Mouse (Mus musculus) T-helper 17 cell (primary cell): ENCODE measurements around the gene Prkag2.

ENCODE experiments used
- in situ Hi-C, 2 experiments: fragments of 300-600 bp; cut with MboI, MseI; formaldehyde crosslinking; loops; 1 replicate in 1 of 2; 2 replicates in 1 of 2; pipeline ENCODE4 v1.15.1; 2025; ENCODE audit warnings: high pct_unique_total_duplicates in 2 of 2

Prkag2 gene

DNA sequence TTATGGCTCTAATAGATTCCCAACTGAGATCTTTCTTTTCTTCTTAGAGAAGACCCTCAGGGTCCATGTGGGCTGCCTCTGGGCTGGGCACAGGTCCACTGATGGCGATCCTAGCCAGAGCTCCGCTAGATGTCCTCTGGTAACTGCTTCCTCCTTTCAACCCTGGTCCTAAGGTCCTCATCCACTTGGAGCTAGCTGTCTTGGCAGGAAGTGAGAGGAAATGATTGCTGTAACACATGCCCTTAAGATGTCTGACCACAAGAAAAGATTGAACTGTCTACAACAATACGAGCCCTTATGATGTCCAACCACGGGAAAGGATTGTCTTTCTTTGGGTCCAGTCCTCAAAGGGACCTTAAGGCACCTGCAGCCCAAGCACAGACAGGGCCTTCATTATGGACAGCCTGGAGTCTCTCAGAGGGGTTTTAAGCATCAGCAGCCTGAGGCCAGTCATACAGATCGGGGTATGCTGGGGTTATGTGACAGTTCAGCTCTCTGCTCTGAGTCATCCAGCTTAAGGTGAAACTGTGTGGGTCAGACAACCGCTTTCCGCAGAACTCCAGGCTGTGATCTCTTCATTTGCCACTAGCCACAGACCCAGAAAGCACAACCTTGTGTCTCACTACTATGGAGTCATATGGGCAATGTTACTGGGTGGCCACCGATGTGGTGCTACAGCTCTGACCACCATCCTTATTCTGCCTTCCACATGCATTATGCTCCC lies 129.7 kb downstream of the Prkag2 start:
- in situ Hi-C loops = loop anchor here in 1 of 2 experiments (5.0 kb wide), 1 partner anchor 68 kb away; no protein-coding TSS in a partner anchor

DNA sequence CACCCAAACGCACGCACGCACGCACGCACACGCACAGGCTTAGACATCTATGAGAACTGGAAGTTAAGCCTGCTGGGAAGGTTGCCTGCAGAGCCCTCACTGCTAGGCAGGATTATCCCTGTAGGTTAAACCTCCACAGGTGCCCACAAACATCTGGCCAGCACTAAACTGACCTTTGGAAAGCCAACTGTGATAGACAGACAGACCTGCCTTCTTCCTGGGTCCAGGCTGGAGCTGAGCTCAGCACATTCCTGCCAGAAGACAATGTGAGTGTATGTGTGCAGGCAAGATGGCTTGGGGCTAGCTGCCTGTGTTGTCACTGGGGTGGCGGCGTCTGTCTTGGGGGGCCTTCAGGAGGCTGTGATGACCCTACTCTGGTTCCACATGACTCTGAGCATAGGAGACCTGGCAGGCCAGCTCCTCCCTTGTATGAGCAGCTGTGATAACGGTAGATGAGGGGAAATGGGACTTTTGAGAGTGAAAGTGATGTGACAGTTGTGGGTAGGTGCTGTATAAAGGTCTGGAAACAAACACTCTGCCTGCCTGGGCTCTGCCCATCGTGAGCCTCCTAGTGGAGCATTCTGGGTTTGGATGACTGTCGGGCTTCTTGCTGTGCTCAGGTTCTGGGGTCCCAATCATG lies 131.1 kb downstream of the Prkag2 start:
- in situ Hi-C loops = no loop called here

DNA sequence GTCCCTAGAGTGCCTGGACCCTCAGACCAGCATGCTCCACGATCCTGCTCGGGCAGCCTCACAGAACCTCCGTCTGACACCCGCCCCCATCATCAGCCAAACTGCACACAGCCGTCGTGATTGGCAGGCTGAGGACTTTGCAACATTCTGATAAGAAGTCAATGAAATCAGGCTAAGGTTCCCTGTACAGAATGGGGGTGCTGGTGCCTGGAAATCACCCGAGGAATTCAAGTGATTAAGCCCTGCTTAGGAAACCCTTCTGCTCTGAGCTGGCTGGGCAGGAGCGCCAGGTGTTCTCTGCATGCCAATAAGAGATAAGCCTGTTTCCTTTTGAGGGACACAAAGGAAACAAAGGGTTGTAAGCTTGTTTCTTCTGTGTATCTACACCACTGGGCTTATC lies 131.7 kb downstream of the Prkag2 start:
- in situ Hi-C loops = no loop called here

DNA sequence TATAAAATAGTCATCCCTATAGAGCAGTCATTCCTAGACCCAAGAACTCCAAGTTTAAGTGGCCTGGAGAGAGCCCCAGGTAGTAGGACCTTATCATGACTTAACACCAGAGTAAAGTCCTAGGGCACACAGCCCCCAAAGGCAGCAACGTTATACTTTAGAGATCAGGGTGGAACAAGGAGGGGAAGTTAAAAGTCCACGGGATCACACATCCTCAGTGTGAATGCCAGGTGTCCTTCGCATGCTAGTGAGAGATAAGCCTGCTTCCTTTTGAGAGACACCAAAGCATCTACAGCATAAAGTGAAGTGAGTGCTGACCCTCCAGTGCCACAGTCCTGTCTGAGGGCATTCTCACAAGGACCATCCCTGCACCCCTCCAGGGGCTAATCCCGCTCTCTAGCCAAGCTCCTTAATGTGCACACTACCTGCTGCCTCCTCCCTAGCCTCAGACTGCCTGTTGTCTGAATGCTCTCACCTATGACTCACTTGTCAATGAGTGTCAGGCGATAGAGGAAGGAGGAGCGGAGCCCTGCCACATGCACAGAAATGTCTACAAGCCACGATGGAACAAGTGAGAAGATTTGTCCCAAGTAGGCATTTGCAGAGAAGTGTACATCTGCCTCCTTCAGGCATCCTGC lies 132.4 kb downstream of the Prkag2 start:
- in situ Hi-C loops = no loop called here

DNA sequence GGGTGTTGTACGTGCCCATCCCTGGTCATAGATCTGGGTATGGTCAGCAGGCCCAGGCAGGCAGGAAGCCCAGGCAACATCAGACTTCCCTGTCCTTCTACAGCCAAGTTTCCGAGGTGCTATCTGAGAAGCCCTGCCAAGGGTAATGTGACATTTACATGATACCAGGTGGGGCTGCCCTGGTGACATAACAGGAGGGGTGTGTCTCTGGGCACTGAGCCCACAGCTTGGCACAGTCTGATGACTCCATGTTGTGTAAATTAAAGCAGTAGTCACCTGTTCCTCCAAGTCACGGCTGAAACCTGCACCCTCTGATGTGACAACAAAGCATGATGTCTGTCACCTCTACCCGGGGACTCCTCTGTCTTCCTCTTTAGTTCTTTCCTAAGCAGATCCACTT lies 136.7 kb downstream of the Prkag2 start:
- in situ Hi-C loops = no loop called here

DNA sequence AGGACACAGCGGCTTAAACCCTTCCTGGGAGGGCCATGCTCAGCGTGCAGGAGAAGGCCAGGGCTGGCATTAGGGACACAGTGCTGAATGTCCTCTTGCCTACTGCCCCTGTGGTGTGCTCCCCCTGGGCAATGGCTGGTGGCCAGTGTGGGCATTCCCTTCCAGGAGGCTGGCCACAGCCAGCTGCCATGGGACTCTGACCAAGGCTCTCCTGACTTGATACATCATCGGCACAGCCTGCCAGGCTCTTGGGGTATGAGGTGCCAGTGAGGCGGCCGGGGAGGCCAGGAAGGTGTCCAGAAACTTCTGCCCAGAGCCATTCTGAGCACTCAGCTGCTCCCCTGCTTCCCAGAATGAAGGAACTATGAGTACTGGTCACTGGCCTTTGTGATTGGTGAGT lies 139.7 kb downstream of the Prkag2 start:
- in situ Hi-C loops = no loop called here

DNA sequence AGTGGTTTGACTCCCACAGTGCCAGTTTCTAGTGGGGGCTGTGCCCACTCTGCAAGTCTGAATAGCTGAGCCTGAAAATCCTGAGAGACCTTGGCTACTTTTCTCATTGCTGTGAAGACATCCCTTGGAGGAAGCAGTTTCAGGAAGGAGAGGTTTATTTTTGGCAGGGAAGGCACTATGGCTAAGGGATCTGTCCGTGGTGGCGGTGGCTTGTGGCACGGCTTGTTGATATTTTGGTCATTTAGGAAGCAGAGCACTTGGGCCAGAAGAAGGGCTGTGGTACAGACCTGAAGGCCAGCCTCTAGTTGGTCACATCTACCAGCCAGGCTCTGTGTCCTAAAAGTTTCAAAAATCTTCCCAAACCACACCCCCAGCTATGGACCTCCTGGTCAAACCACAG lies 140.7 kb downstream of the Prkag2 start:
- in situ Hi-C loops = no loop called here

DNA sequence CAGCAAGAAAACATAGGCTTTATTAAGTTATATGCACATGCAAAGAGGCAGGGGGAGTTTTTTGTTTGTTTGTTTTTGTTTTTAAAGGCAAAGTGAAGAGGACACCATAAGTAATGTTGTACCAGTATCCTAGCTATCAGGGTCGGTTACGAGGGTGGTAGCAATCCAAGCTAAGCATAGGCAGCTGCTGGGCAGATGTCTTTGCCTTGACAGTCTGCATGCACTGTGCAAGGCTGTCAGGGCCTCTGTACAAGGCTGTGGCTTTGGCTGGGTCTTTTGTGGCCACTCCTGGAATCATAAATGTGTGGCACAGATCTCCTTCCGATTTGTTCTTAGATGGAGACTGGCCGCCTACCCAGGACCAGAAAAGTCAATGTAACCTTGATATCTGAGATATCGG lies 141.8 kb downstream of the Prkag2 start:
- in situ Hi-C loops = no loop called here

DNA sequence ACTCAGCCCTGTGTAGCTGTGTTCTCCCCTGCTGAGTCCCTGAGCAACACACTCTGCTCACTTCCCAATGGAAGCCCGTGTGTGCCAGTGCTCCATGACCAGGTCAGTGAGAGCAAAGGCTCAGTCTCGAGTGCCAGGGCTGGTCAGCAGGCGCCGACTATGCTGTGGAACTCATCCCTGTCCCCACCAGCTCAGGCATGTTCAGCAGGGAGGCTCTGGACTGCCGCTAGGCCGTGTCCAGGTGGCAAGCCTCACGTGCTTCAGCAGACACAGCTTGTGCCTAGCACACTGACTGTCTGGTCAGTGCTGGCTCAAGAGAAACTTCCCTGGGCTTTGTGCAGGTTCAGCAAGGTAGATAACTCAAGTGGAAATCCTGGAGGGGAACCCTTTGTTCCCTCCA lies 143.6 kb downstream of the Prkag2 start:
- in situ Hi-C loops = no loop called here

DNA sequence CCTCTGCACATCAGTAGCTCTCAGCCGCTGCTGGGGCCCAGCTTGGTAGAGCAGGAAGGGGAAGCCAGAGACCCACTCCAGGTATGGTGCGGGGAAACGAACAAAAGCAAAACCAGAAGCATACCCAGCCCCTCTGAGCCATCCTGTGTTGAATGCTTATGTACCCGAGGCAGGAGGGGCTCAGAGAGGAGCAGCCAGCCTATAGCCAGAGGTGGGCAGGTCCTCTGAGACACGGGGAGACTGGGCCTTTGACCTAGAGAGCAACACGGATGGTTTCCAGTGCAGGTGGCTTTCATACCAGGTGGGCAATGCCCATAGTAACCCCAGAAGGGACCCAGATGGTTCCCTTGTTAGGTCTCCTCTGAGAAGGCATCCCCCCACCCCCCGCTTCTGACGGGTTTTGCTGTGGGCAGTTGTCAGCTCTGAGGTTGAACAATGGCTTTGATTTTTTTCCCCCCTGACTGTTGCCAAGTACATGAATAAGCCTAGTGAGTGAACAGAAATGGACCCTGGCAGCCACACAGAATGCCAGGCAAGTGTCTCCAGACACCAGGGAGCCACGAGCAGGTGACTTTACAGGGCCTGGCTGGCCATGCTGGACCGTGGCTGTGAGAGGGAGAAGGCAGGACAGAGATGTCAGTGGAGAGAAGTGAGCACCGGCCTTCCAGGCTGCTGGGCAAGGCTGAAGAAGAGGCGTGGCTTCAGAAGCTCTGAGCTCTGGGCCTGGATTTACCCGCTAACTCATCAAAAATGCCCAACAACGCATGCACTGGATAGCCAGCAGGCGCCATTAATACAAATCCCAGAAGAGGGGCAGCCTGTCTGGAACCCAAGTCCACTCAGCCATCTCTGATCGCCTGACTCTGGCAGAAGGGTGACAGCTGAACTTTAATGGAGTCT lies 147.3 kb downstream of the Prkag2 start:
- in situ Hi-C loops = no loop called here

DNA sequence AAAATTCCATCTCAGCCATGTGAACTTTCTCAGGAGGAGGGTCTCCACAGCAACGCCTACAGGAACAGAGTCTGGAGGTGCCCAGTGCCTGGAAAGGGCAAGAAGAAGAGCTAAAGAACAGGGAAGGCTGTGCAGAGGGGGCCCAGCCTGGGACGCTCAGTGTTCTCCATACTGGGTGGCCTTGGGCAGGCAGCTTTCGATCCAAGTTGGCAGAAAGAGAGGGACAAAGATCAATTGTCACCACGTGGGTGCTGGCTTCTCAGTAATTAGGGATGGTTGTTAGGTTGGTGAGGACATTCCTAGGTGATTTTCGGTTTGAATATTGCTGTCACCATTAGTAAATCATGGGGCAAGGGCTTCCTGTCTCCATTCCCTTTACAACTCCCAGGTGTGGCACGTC lies 148.2 kb downstream of the Prkag2 start:
- in situ Hi-C loops = no loop called here

DNA sequence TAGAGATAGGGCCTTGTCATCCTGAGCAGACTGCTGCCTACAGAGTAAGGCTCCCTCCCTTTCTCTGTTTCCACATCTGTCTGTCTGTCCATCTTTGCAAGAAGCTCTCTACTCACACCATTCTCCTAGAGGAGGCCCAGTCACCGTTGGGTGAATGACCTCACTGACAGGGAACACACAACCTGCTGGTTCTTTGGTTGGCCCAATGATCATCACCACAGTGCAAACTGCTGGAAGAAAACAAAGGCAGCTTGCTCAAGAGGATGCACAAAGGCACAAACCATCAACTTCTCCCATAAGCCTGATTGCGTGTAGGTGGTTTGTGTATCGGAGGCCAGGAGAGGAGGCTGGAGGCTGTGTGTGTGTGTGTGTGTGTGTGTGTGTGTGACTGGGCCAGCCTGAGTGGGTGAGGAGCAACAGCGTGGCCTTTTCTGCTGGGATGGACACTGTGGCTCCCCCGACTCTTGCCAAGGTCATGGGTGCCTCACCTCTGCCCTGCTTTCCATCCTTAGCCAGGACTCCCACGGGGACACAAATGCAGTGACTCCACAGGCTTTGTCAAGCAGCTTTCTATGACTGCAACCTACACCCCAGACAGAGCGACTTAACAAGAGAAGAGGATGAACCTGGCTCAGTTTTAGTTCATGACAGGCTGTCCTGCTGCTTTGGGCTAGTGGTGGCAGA lies 149.4 kb downstream of the Prkag2 start:
- in situ Hi-C loops = no loop called here

DNA sequence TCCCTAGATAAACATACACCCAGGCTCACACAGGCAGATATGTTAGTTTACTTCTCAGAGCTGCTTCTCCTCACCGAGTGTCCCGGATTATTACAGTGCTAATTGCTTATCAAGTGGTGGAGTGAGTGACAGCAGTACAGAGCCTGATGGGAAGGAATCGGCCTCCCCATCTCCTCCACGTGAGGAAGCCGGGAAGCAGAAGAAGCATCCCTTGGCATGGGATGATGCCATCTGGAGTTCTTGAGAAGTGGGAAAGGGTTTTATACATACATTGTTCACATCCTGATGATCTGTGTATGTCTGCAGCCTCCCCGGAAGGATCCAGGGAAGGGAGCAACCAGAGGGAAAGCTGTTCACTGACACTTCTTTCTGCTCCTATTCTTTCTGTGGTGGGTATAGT lies 150.4 kb downstream of the Prkag2 start:
- in situ Hi-C loops = no loop called here

DNA sequence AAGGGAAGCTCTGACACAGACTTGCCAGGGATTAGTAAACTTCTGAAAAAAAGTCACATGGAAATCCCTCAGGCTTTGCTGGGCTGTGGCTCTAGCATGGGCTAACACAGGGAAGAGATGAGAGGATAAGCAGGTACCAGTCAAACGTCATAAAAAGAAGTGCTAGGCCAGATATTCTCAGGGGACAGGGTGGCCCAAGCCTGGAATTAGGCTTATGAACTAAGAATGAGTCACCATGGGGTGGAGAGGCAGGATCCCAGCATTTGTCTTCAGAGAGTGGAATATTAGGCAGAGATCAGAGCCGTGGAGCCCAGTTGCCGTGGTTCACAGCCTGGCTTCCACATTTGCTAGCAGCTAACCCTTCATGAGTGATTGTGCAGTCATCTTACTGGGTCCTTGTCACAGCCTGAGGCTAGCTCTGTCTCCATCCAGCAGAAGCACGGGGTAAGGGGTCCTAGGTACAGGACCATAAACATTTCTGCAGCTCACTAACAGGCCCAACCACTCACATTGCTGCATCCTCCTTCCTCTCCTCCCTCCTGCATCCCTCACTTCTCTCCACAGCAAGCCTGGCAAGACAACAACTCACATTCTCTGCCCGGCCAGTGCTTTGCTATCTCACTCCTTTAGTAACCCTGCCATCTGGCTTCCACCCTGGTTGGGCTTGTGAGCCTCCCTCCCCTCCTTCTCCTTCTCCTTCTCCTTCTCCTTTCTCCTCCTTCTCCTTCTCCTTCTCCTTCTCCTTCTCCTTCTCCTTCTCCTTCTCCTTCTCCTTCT lies 162.2 kb downstream of the Prkag2 start:
- in situ Hi-C loops = no loop called here

DNA sequence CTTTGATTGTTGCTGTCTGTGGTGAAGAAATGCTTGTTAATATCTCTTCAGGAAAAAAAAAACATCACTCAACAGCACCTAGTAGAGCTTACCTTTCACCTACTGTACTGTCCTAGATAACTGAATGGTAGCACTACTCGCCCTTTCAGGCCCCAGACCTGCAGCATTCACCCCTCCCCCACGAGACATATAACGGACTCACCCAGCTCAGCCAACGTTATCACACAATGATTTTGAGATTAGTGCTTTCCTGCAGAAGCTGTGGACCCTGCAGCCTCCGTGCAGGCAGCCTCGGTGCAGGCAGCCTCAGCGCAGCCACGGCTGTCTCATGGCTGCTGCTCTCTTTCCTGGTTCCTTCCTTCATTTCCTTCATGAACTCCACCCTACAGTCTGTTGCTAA lies 164.0 kb downstream of the Prkag2 start:
- in situ Hi-C loops = no loop called here

DNA sequence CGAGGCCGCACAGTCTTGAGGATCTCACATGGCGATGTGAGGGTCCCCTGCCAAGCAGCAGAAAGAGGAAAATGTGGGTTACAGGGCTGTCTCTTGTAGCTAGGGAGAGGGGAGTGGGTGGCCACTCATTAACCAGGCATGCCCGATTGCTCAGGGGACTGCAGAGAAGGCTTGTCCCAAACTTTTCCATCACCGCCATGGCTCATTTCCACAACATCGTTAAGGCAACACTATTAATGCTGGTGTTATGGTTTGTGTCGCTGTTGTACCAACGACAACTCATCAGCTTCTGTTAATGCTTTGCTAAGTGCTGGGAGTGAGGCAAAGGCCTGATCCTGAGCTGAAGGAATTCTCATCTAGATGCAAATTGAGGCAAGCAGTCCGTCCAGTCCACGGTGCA lies 165.0 kb downstream of the Prkag2 start:
- in situ Hi-C loops = no loop called here

DNA sequence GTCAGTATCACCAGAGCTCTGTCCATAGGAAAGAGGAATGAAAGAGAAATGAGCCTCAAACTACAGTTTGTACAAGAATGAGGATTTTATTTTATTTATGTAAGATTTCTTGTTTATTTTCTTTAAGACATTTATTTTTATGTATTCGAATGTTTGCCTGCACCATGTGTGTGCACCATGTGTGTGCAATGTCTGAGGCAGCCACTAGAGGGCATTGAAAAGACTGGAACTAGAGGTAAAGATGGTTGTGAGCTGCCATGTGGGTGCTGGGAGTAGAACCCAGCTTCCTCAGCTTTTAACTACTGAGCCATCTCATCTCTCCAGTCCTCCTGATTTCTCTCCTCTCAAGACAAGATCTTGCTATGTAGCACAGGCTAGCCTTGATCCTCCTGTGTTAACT lies 166.7 kb downstream of the Prkag2 start:
- in situ Hi-C loops = no loop called here

DNA sequence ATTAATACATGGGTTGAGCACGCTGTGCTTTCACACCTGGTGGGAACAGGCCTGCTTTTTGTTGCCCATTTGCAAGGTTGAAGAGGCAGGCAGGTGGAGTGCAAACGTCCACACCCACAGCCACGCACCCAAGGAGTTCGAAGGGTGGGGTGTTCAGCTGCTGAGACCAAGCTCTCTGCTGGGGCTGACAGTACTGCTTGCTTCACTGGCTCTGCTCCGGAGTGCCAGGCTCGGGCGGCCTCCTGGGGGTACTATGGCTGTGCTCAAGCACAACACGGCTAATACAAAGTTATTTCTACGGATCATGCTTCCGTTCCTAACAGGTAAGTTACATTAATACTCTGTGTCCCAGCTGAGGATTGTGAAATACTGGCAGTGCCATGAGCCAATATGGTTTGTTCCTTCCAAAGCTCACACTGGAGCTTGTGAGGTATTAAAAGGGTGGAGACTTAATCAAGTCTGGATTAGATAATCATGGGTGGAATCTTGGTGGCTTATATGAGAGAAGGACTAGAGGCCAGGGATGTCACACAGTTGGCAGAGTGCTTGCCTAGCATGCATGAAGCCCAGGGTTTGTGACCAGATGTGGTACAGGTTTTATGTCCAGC lies 168.8 kb downstream of the Prkag2 start:
- in situ Hi-C loops = no loop called here

DNA sequence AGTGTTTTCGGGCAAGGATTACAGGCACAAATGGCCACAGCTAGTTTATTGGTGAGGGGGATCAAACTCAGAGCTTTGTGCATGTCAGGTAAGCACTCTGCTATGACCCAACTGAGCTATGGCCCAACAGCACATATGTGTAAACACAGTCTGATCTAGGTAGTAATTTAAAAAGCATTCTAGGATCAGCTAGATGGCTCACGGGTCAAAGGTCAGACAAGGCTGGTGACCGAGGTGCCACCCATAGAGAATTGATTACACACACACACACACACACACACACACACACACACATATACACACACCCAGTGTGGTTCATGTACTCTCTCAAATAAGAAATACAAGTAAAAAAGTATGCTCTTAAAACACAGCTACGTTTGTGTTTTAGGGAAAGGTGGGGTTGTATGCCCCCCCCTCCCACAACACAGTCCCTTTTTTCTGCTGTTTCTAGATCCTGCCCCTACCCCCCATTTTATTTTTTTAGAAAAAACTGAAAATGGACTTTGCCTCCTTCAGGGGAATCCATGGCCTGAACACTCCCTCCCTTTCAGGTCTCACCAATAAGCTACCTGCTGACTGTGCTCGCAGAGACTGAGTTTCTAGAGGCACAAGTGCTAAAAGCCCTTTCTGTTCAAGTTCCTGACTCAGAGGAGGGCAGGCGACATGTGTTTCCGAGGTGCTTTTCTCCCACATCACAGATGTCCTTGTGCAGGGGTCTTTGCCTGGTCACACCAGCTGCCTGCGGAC lies 169.4 kb downstream of the Prkag2 start:
- in situ Hi-C loops = no loop called here
